Mouse (Mus musculus) spleen, adult 12 weeks (tissue): ENCODE measurements around the gene Aasdhppt.

Experiments used
- DNase-seq: peaks from one replicate; pipeline ENCODE4 v3.0.0; 2022; ENCODE audit warnings: low spot score

Gene Aasdhppt

DNA sequence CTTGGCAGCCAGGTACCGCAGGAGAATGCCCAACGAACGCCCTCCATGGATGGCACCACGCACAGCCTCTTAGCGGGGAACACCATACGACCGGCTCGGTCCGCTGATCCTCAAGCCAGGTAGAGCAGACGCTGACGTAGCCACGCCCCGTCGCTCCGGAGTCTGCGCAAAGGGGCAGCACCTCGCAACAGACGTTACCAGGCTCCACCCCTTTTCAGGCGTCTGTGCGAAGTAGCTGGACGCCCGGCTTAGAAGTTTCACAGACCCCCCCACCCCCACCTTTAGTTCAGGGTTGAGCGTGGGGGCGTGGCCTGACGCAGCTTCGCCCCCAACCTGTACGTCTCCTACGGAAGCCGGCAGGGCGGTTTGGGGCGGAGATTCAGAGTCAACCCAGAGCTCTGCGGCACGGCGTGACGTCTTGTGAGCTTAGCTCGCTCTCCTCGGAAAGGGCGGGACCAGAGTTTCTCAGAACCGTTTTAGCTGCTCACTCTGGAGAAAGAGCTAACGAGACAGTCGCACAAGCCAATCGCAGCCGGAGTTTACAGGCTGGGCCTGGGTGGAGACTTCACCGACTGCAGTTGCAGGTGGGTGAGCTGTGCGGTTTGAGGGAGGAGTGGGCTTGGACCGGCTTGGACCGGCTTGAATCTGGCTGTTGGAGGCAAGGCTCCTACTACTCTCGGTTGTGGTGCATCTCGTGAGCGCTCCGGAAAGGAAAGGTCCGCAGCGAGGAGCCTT, at the start of gene Aasdhppt, which contains the start of gene Kbtbd3:
Gene Aasdhppt (minus strand): TSS at position 121 of the 735 bp plus-strand sequence.
Gene Kbtbd3 (plus strand): TSS at position 483 of the 735 bp plus-strand sequence.
- peak; percentile 96 for DNase-seq

DNA sequence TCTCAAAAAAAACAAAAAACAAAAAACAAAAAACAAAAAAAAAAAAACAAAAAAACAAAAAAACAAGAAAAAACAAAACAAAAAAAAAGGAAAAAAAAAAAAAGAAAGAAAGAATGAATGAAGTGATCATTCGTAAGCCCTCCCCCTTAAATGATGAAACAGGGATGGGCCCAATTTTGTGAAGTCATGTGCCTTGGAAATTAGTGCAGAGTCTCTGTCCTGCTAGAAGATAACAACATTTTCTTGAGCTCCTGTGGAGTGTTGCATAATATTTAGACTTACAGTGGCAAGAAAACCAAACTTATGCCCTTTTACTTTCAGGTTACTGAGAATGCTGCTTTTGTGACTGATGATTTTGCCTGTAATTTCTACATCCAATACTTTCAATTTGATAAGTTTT, 43.9 kb upstream of the Aasdhppt start:
- no peak for DNase-seq

DNA sequence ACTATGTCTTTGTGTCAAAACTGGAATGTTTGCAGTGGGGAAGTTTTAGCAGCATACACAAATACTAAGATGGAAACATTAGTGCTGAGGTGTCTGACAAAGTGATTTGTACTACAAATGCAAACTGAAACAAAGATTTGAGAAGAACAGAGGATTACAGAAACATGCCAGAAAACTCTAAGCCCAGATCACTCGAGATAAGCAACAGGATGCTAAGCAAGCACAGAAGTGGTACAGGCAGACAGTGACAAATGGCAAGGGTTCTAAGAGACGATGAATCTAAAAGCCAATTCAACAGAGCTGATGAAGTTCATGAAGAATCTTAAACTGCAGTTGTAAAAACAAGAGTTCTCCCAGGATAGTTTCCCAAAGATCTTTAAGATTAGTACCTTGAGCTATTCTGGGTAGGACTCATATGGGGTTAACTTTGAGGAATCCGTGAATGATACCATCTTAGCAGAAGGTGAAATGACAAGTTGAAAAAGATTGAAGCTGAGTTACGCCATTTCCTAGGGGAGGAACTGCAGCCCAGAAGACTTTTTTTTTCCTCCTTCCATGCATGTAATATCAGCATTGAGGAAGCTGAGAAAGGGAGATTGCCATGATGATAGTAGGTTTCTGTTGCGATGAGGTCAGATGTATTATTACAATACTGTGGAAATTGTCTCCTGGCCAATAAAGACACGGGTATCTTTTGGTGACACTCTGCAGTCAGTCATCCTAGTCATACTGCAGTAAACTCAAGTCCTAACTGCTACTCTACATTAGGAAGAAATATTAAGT, 9.9 kb upstream of the Aasdhppt start:
- no peak for DNase-seq

DNA sequence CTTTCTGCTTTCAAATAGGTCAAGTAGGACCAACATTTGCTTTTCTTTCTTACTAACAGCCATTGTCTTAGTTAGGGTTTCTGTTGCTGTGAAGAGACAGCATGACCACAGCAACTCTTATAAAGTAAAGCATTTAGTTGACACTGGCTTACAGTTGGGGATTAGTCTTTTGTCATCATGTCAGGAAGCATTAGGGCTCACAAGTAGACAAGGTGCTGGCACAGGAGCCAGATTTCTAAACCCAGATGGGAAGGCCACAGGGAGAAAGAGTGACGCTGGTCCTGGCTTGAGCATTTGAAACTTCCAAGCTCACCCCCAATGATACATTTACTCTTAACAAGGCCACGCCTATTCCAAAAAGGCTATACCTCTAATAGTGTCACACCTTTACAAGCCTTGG, 6.5 kb upstream of the Aasdhppt start:
- no peak for DNase-seq

DNA sequence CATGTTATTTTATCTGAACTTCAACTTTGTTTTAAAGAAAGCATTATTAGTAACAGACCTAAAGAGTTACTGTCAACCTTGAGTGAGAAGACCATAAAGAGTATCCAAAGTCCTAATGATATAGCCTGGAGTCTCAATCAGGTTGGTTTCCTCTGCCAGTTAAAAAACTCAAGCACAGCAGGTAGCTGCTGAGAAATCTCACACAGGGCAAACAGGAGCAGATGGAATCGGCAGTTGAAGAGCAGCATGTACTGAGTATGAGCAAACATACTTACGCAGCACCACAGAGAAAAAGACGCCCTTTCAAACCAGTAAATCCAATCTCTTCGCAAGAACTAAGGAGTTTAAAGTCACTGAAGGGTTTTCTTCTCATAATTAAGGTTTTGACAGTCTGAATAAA, 4.7 kb upstream of the Aasdhppt start:
- no peak for DNase-seq

DNA sequence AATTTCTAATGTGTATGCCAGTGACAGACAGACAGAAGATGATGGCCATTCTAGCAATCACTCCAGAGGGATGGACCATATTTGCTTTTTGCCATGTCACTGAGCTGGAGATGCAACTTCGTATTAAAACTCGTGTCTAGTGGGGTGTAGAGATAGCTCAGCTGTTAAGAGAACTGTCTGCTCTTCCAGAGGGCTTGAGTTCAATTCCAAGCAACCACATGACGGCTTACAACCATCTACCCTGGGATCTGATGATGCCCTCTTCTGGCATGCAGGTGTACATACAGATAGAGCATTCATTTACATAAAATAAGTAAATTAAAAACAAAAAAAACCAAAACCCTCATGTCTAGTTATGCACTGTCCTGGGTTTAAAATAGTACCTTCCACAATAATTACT, 1.9 kb upstream of the Aasdhppt start:
- no peak for DNase-seq

DNA sequence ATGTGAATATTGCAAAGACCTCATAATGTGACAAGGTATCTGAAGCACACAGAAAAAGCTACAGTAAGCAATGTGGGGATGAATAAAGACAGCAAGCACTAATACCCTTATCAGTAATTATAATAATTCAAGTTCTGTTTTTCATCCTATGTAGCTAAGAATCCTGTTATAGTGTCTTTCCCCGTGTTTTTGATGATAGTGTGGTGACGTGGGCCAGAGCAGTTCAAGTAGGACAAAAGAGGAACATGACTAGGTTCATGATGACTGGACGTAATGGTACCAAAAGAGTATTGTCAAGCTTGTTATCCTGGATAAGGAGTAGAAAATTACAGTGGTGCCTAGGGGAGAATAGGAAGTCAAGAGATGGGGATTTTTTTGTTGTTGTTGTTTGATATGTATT, 1.4 kb upstream of the Aasdhppt start:
- no peak for DNase-seq

DNA sequence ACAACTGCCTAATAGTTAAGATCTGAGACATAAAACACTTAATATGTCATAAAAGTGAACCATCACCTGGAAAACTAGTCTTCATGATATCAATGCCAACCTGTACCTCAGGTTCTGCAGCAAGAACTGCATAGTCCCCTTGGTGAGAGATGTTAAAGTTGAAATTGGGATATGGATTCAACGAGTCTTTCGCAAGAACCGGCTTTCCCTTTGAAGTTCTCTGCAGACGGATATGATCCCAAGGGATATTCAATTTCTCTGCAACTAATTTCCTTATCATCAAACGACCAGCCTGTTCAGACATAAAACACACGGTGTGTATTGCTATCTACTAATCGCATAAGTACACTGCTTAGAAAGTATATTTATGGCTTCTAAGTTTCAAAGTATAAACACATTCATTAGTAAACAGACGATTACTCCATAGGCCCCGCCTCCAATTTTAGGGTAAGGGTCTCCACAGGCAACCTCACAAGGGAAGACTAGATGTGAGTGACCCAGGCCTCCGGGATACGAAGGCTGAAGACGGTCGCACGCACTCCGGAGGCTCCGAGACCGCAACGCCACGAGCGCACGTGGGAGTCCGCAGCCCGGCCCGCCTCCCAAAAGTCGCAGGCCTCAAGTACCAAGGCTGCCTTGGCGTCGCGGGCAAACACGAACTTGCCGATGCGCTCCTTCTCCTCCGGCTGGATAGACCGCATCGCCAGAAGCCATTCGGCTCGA, 482 bp downstream of the Aasdhppt start:
- no peak for DNase-seq

DNA sequence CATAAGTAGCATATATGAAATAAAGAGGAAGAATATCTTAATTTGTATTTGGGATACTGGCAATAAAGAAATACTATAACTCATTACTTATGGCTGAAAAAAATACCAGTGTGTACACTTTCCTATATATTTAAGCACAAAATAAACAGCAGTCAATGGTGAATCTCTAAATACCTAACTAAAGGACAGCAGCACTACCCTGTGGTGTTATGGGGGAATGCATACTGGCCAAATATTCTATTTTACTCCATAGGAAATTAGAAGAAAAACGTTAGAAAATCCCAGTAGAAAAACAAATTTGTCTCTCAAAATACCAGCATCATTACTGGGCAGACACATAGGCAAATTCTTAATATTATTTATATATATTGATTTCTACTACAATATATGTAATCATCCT, 4.4 kb downstream of the Aasdhppt start:
- DNase-seq, result no peak

DNA sequence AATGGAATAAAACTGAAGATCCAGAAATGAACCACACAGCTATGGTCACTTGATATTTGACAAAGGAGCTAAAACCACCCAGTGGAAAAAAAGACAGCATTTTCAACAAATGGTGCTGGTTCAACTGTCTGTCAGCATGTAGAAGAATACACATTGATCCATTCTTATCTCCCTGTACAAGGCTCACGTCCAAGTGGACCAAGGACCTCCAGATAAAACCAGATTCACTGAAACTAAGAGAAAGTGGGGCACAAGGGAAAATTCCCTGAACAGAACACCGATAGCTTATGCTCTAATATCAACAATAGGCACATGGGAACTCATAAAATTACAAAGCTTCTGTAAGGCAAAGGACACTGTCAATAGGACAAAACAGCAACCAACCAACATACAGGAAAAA, 8.8 kb downstream of the Aasdhppt start:
- no peak for DNase-seq

DNA sequence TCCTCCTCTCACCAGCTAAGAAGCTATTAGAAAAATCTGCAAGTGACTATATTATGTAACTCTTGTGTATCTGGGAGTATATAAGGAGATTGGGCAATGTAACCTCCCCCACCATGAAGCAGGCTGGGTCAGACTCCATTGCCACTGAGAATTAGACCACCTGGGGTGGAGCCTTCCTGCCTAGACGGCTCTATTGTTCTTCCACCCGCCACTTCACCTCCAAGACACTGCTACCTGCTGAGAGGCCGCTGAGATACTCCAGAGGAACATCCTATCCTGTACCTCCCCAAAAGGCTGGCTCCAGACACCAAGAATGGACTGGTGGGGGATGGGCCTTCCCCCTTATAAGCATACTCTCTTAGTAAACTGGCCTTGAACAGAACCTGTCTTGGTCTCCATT, 25.4 kb downstream of the Aasdhppt start:
- DNase-seq, result no peak

DNA sequence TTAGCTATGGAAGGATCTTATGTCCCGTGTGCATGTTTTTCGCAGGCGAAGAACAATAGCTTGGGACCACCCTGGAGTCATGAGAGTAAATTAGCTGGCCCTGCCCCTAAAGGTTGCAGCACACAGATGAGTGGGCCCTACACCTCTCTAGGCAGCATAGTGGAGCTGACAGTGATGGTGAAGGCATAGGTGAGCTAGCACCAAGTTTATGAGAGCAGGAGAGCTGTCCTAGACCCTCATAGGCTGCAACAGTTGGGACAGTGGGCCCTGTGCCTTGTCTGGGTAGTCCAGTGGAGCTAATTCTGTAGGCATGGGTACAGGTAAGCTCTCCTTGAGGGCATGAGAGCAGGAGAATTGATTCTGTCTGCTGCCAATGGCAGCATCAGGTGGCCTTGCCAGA, 42.4 kb downstream of the Aasdhppt start:
- DNase-seq, result no peak

DNA sequence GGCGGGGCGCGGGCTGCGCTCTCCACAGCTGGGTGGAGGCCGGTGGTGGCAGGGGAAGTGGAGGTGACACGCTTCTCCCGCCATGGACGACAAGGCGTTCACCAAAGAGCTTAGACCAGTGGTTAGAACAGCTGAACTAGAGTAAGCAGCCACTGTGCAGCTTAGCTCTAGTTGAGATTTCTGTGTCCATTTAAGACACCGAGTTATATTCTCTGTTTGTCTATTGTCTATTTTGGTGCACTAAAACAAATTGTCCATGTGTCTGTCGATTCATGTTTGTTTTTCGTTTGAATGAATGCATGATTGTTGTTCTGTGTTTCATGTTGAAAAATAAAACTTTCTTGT, 48.6 kb downstream of the Aasdhppt start:
- DNase-seq, result no peak

DNA sequence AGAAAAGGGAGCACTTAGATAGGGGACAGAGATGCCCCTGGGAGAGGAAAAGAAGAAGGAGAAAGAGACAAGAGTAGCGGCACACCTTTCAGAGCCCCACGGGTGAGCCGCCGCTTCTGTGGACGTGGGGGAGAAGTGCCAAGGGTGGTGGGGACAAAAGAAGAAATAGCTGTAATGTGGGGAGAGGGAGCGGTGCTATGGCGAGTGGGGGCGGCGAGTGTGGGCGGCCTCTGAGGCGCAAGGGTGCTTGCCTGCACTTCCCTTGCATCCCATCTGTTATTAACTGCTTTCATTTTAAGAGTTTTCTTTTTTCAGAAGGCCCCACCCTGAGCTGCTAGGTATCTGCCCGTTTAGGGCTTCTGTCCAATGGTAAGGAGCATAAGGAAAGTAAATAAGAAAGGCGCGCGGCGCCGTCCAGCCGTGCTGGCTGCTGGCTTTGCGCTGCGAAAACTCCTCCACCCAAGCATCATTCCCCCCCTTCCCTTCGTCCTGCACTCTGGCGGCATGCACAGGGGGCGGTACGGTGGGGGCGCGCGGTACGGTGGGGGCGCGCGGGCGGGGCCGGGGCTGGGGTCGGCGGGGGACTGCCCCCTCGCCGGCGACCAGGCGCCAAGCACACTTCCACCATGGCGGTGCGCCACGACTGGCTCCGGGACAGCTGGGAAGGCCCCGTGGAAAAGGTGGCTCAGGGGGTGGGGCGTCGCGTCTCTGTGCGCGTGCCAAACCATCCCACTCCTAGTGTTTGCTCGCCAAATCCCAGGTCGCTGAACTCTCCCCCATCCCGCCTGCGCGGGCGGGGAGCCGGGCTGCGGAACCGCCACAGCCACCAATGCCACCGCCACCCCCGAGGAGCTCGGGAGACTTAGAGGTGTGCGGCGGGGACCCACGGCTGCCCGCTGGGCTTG, 49.2 kb downstream of the Aasdhppt start:
- no peak for DNase-seq

DNA sequence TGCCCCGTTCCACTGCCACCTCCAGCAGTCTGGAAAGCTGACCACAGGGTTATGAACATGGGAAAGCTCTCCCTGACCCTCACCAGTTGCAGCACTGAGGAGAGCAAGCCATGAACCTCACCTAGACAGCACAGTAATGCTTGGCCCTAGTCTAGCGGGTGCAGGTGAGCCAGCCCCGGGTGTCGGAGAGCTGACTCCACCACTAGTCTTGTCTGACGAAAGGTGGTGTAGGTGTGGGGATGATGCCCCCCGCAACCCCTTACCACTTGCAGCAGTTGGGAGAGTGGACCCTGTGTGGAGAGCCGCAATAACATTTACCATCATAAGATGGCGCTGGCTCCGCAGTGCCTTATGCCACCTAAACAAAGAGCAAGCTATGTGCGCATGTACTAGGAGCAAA, 50.2 kb downstream of the Aasdhppt start:
- DNase-seq, result no peak
